Mouse (Mus musculus) cerebellum, postnatal 4 days (tissue): ENCODE measurements at regions not wholly inside any gene's neighbourhood (a gene's known extent, or its start where the extent isn't known, plus 50 kb on each side); places are given as distances from the start of the nearest gene placed in this dataset.
A peak's percentile ranks its signal among the peaks of the same experiment; 100 is the strongest.

Experiments
- DNase-seq, 2 experiments: peaks; one replicate each; pipeline ENCODE4 v3.0.0; 2022; ENCODE audit warnings: low spot score in 2 of 2, mixed read lengths in 1 of 2

DNA sequence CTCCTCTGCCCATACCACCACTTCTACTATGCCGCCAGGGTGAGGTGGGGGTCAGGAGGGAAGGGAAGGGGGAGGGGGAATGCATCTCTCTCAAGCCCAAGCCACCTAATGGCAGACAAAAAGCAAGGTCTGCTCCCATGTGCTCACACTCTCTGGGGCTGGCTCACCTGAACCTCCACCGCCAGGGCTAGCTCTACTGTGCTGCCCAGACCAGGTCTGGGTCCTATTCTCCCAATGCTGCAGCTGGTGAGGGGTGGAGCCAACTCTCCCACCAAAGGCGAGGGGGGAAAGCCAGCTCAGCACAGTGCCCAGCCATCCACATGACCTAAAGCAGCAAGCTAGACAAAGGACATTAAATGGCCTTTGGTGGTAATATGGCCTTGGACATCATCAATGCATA is 158.6 kb downstream of the Chic2 start:
- no peak for DNase-seq

DNA sequence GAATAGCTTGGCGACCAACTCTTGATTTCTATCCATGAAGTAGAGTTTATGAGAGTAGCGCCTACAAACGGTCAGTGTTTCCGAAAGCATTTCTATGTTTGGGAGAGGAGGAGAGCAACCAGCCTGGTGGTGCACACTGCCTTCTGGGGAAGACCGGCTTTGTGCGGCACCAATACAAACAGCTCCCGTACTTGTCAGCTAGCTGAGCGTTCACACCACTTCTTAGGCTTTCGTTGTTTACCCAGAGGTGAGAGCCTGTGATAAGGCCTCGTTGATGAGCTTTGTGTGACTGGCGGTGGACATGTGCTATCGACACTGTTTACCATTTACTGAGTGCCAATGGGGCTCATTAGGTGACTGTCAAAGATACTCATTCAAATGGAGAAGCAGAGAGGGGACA is 162.0 kb downstream of the Chic2 start:
- DNase-seq = no peak

DNA sequence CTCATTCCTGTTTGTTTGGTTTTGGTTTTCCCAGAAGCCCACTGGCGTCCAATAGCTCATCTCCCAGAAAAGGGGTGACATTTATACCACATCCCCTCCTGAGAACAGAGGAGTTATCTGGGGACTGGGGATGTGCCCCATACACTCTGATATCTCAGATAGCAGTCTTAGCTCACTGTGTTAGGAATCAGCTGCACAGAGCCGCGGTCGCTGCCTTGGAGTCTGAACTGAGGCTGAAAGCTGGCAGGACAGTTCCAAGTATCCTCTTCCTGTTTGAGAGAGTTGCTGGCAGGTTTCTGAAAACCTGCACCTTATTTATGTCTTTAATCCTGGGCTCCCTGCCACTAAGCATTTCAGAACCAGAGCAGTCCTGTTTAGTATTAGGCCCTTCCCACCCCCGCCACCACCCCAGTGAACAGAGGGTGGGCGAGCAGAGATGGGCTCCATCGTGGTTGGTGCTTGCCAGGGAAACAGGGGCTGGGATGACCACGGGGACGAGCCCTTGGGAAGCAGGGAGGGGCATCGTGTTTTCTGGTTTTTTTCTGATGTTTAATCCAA is 163.8 kb downstream of the Chic2 start:
- DNase-seq = no peak

DNA sequence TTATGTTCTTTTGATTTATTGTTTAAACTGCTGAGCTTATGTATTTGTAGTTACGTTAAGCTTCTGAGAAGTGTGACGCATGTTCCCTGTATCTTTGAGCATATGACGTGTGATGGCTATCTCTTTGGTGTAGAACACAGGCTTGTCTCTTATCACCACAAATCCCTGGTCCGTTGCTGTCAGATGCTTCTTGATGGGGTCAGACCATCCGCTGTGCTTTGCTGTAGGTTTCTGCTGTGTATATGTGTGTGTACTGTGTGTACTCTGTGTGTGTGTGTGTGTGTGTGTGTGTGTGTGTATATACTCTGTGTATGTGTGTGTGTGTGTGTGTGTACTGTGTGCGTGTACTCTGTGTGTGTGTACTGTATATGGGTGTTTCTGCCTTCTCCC is 164.5 kb downstream of the Chic2 start:
- no peak for DNase-seq

DNA sequence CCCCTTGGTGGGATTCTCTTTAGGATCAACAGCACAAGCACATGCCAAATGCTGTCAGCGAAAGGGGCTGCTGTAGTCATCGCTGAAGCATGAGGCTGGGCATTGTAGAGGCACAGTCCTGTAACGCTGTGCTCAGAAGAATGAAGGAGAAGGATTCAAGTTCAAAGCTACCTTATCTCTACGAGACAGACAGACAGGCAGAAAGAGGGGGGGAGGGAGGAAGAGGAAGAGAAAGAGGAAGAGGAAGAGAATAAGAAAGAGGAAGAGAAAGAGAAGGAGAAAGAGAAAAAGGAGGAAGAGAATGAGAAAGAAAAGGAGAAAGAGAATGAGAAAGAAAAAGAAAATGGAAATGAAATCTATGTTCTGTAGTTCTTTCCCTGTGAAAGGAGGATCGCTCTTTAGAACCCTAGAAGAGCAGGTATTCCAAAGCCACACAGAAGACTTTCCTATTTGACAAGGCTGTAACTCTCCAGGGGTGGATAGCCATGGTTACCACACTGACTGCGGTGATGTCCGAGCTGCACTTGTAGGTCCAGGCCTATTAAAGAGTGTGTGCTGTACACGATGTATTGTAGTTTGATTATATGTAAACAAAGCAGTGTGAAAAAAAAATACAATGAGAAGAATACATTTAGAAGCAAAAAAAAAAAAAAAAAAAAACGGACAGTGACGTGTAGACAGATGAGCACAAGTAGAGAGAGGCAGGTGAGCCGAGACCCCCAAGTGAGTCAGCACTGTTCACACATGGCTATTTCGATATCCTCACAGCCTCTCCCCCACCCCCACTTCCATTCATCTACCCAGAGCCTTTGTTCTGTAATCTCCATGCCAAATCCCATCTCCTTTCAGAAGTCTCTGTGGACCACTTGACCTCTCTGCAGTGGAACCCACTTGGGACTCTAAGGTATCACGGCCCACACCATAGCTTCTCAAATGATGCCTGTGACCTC is 165.2 kb downstream of the Chic2 start:
- DNase-seq = no peak

DNA sequence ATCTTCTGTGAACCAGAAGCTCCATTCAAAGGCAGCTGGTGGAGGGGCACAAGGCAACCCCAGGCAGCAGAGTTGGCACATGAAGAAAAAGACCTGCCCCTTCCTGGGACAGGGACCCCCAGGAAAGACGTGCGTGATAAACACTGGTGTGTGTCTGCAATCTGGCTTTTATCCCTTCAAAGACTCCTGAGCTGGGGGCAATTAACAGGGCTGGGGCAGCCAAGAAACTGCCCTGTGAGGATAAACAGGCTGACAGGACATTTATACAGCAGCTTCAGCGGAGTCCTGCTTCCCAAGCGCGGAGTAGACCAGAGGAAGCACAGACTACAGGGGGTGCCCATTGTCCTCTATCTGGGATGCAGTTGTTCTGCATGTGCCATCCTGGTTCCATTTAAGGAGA is 167.0 kb downstream of the Chic2 start:
- no peak for DNase-seq

DNA sequence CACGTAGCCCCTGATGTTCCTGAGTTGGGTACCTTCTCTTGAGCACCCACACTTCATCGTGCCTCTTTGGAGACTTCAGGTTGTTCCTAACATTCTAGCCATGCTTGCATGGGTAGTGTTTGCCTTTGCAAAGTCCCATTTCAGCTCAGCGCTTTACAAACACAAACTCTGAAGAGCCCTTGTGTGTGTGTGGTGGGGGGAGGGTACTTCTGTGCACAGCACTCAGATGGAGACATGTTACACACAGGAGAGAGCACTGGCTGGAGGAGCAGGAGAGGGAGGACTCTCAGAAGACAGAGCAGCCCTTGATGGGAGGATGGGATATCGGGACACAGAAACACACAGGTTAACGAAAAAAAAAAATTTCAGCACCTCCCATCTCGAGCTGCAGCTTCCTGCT is 167.4 kb downstream of the Chic2 start:
- no peak for DNase-seq

DNA sequence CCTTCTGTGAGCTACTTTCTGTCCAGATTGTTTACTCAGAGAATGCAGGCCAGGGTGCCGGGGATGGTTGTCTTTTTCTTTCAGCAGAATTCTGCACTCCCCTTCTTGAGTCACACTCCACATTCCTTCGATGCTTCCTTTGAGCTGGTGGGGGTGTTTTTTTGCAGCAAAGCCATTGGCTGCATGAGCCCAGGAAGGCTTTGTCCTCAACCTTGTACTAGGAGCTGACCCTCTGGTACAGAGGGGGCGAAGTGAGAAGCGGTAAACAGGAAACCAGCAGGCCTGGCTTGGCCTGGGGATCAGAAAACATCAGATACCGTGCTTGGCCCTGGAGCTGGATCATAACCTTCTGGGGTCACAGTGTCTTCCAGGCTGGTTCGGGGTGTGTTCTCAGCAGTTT is 169.9 kb downstream of the Chic2 start:
- DNase-seq = no peak

DNA sequence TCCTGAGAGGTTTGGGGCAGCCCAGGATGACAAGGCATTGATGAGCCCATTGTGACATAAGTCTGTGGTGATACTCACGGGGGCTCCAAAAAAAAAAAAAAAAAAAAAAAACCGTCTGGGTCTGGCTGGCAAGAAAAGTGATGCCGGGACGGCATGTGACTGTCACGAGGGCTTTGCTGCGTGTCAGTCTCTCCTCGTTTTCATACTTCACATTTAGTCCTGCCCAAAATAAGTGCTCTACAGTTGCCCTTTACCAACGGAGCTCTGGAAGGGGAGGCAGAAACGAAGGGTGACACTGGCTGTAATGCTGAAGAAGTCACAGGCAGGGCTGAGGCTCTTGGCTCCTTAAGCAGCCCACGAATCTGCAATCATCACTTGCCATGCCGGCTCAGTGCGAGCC is 167.9 kb upstream of the Lnx1 start:
- DNase-seq = no peak

DNA sequence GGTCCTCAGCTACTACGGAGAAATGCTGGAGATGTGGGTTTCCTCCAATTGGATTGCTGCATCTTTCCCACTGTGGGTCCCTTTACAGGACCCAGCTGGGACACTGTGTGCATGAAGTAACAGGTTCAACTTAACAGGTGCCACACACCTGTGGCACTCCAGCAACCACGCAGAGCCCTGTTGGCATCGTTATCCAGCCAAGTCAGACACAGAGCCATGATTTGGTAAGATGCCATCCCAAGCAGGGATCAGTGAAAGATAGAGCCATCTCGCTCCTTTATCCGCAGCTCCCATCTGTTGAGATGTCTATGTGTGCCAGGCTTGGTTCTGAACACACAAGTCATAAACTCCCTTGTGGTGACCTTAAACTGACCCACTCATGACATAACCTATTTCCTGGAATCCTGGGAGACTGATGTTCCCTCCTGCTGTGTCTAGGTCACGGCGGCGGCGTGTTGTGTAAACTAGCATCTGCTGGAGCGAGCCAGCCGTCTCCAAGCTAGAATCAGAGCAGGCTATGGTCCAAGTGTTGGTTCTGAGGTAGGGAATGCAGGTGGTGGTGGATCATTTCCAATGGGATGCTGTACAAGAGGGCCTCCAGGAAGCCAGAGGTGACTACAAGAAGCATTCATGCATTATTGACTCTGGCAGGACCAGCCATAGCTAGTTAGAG is 164.5 kb upstream of the Lnx1 start:
- DNase-seq = peak in 1 of 2 experiments; percentile 32

DNA sequence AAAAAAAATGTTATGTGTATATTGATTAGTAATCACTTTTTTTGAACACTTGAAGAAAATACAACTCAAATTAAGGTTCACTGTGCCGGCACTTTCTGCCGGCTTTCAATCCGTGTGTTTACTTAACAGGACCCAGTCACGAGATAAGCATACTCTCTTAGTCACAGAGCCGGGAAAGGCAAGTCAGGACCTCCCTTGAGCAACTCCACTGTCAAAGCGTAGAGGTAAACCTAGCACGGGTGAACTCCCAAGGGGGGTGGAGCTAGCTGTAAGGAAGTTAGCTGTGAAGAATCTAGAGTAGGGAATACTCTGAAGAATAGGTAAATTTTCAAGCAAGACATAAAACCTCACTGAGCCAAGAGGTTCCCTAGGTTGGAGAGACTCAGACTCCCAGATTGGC is 164.0 kb upstream of the Lnx1 start:
- DNase-seq = no peak

DNA sequence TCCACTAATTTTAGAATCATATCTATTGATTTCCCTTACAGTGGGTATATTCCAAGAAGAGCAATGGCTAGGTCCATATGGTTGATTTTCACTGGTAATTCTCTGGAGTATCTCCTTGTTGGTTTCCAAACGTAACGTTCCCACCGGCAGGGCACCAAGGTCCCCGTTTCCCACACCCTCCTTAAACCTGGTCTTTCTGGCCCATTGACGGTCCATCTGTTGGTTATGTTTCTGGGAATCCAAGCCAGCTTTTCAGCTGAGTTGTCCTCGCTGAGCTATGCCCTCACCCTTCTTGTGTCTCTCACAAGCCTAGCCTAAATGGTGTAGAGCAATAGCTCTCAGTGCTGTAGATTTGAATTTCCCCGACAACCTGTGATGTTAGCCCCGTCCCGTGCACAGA is 162.7 kb upstream of the Lnx1 start:
- DNase-seq = no peak

DNA sequence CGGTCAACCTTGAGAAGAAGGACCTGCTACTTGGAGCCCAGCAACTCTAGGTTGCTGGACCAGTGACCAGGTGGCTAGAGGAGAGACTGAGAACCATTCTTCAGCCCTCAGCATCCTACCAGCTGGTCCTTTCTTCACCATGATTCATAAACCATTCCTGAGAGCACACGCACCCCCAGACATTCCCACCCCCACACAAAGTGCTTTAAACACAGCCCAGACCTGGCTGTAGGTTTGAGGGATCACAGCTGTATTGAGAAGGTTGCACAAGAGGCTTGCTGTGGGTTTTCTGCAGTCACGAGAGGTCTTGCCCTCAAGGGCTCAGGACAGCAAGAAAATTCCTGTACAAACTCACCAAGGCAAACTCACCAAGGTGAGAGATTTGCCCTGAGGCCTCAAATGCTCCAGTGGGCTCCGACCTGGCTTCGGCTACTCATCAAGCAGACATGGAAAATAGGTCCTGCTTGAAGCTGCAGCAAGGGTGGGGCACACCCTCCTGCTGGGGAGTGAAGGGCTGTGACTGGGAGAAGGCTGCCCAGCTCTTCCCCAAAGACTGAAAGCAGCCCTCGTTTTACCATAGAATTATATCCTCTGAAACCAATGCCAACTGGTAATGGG is 161.9 kb upstream of the Lnx1 start:
- no peak for DNase-seq

DNA sequence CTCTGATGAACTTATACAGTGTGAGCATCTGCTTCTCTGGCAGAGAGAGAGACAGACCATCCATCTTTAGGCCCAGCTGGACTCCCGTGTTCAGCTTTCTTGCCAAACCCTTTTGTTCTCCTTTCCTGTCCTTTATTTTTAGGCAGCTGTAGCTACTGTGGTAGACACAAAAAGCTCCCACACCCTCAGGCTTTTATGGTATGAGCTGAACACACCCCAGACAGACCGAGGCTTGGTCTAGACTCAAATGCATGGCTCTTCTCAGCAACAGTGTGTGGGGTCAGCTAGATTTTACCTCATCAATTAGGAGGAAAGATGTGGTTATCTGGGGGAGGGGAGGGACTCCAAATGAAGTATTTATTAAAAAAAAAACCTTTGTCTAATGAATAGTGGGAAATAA is 158.6 kb upstream of the Lnx1 start:
- DNase-seq = no peak

DNA sequence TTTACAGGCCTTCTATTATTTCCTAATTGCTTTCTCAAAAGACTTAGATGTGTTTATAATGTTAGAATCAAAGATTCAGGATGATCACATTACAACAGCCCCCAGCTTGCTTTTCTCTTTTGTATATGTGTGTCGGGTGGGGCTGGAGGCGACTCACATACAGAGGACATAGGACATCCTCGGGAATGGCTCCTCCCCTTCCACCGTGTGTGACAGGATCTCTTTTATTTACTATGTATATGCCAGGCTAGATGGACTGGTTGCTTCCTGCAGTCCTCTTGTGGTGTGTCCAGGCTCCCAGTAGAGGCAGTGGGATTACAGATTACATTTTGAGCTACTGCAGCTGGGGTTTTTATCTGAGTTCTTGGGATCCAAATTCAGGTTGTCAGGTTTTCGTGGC is 155.1 kb upstream of the Lnx1 start:
- DNase-seq = no peak

DNA sequence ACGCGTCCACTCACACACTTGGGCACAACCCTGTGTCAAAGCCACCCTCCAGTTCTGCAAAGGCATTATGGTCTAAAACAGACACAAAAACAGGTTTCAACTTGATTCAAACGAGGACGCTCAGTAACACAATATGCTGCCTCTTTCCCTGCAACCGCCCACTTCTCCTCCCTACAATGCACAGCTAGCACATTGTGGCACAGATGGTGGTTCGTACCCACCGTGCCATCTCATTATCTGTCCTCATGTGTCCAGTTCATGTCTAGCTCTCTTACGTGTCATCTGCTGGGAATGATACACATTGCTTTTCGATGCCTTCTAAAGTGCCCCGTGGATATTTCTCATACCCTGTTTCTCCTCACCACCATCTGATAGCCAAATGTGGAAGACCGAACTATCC is 154.4 kb upstream of the Lnx1 start:
- no peak for DNase-seq

DNA sequence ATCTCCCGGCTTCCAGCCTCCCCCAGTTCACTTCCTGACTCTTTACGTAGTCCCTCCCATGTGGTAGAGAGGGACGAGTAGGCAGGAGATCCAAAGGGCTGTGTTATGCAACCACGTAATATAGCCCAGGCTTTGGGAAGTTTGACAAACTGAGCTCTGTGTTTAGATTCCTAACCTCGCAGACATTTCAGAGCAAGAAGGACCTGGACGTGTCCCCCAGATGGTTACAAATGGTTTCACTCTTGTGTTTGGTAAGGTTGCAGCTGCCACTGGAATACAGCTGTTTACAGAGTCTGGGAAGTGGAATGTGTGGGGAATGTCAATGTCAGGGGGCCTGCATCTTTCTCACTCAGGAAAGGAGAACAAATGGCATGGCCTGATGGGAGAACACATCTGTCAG is 145.1 kb upstream of the Lnx1 start:
- no peak for DNase-seq

DNA sequence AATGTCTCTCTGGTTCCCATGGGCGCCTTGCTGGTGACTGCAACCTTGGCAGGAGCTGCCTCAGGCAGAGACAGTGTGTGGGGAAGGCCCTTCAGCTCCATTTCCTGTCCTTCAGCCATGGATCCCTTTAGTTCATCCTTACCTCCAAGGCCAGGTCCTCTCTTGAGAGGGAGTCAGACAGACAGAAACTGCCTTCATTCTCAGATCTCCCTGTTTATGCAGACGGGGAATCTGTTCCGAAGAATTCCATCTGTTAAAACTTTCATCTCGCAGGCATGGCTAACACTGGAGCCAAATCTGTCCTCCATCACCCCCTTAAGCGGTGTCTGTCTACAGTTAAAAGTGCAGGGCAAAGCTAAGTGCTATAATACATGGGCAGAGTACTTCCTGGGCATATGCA is 144.0 kb upstream of the Lnx1 start:
- DNase-seq = no peak

DNA sequence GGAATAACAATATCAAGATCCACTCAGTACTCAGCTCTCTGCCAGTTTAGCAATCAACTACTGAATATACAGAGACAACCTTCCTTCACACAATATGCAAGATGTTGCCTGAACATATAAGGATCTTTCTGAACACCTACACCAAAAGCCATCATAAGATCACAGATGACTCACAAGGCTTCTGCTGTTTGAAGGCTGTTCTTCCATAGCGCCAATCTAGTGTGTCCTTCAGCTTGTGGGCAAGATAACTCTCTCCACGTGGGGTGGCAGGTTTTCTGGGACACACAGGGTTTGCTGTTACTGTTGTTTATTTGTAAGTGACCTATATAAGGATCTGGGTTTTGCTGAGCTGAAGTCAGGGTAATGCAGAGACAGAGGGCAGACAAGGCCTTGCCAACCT is 131.7 kb upstream of the Lnx1 start:
- DNase-seq = no peak

DNA sequence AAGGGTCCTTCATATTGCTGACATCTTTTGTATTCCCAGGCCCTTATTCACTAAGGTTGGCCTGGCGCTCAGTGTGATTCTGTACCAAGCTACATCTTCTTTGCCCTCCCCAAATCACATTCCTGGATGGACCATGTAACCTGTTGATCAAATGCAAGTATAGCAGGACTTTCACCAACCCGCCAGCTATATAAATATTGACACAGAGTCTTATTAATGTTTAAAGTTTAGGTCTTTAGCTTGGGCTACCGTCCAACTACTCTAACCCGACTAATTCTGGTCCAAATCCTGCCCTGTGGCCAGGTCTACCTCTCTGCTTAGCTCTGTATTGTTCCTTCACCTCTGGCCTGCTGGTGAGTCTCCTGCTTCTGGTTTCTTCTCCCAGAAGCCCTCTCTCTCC is 131.2 kb upstream of the Lnx1 start:
- DNase-seq = no peak

DNA sequence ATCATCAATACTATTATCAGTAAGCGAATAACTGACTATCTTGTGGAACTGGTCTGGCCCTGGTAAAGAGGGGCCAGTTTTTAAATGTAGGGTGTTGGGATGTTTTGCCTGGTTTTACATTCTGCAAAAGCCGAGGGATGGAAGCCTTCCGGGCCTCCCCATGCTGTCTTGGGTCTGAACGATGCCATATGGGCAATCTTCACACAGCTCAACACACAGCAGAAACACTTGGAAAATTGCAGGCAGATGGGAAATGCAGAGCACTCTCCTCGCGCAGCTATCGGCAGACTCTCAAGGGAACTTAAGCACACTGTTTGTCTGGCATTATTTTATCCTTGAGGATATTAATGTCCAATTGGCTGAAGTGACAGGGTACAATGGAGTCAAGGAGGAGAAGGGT is 129.3 kb upstream of the Lnx1 start:
- no peak for DNase-seq

DNA sequence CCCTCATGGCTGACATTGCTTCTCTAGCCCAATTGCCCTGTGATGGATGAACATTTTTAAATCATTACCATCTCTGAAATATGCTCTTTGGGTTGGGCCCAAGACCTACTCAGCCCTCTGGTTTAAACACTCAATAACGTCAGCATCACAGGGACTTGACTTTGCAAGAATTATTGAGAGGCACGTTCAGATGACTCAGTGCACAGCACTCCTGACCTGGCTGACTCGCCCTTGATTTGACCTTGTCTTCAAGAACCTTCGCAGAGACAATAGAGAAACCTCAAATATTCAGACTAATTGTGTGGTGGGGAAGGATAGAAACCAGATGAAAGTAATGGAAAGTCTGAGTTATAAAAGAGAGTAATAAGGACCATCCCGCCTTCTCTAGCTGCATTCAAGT is 127.9 kb upstream of the Lnx1 start:
- no peak for DNase-seq

DNA sequence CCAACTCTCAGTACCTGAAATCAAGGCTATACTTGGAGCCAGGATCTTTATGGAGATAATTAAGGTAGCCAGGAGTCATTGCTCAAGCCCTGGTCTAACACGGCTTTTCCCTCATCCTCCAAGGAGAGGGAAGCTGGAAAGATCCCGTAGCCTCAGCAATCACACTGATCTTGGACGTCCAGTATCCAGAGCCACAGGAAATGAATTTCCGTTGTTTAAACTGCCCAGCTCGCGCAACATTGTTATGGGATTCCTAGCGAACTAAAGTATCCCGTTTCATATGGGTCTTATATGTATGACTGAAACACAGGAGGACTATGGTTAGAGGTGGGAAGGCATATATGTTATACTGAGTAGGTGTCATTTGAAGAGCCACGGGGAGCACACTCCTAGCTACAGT is 126.3 kb upstream of the Lnx1 start:
- DNase-seq = no peak
